Mouse (Mus musculus) liver, embryonic 14.5 days (tissue): ENCODE measurements around the gene Afg1l. TPM values are rescaled to one million over a fixed set of nuclear protein-coding genes. Genes with fewer than 3 reads are reported as not detected.

Experiments
- ATAC-seq: fragments of 200-750 bp; cut with Nextera tagmentation; 2 replicates; pipeline ENCODE4 v1.8.0; 2017; ENCODE audit warnings: moderate number of reproducible peaks, mild to moderate bottlenecking, moderate library complexity; ENCODE audit not compliant: insufficient read depth
- DNase-seq, 3 experiments: peaks; one replicate each; pipeline ENCODE4 v3.0.0-alpha.2; 2012 to 2013; ENCODE audit warnings: low read depth in 3 of 3, low spot score in 3 of 3
- H3K27ac ChIP-seq: fragments of 300-500 bp; sonication (generic); 2 replicates; pipeline ENCODE4 v1.5.1; 2014; ENCODE audit warnings: moderate library complexity, mild to moderate bottlenecking, control low read depth, inconsistent platforms
- H3K27me3 ChIP-seq: fragments of 300-500 bp; sonication (generic); 2 replicates; pipeline ENCODE4 v1.6.1; 2014; ENCODE audit warnings: mild to moderate bottlenecking, low read length, moderate library complexity; ENCODE audit not compliant: control insufficient read depth, insufficient read depth
- H3K36me3 ChIP-seq: fragments of 300-500 bp; sonication (generic); replicated peaks from 2 replicates; pipeline ENCODE4 v1.6.1; 2014; ENCODE audit warnings: low read depth; ENCODE audit not compliant: control insufficient read depth, insufficient read depth
- H3K4me1 ChIP-seq, 2 experiments: fragments of 200-500 bp in 1 of 2; fragments of 300-500 bp in 1 of 2; sonication (generic) in 1 of 2; replicated peaks; 2 replicates each; pipeline ENCODE4 v1.6.1; 2012 to 2014; ENCODE audit warnings: antibody characterized with exemption in 1 of 2, inconsistent platforms in 1 of 2, low read length in 1 of 2; ENCODE audit not compliant: control insufficient read depth in 2 of 2, insufficient read depth in 2 of 2
- H3K4me2 ChIP-seq: fragments of 300-500 bp; sonication (generic); 2 replicates; pipeline ENCODE4 v1.6.1; 2014; ENCODE audit warnings: low read depth, mild to moderate bottlenecking, control low read depth, moderate library complexity
- H3K4me3 ChIP-seq, 2 experiments: fragments of 200-500 bp in 1 of 2; fragments of 300-500 bp in 1 of 2; sonication (generic) in 1 of 2; 2 replicates each; pipeline ENCODE4 v1.5.1; 2012 to 2014; ENCODE audit warnings: low read depth in 2 of 2, low read length in 2 of 2, mild to moderate bottlenecking in 2 of 2, control low read depth in 1 of 2, inconsistent platforms in 1 of 2, moderate library complexity in 1 of 2; ENCODE audit not compliant: insufficient read depth in 1 of 2
- H3K9ac ChIP-seq: fragments of 300-500 bp; sonication (generic); replicated peaks from 2 replicates; pipeline ENCODE4 v1.6.1; 2014; ENCODE audit warnings: mild to moderate bottlenecking, control low read depth, moderate library complexity
- H3K9me3 ChIP-seq: fragments of 300-500 bp; sonication (generic); 2 replicates; pipeline ENCODE4 v1.6.1; 2016; ENCODE audit warnings: low read length, mixed read lengths; ENCODE audit not compliant: control insufficient read depth
- CTCF ChIP-seq: IDR thresholded peaks from 2 replicates; pipeline ENCODE4 v1.5.1; 2016; ENCODE audit warnings: antibody characterized with exemption, low read depth, control low read depth
- EP300 ChIP-seq: IDR thresholded peaks from 2 replicates; pipeline ENCODE4 v1.6.1; 2016; ENCODE audit warnings: antibody characterized with exemption, low read depth
- WGBS: fragments of 180-500 bp; shearing (Covaris S2); extraction: QIAGEN DNeasy Blood & Tissue Kit; methylation state at CpG from one replicate; pipeline ENCODE4 v1.1.7; 2014; ENCODE audit not compliant: insufficient replicate concordance; 5-methylcytosine and 5-hydroxymethylcytosine counted together
- polyA plus RNA-seq, 2 experiments: library from polyadenylated mRNA; depleted of rRNA in 1 of 2; stranded (reverse) in 1 of 2; unstranded in 1 of 2; fragments of >200 nt; fragmentation: Nextera tagmentation in 1 of 2; extraction: Ambion mirVana in 1 of 2; gene quantifications; 2 replicates each; pipeline versions ENCODE4 v1.2.1 to v1.2.3; 2012 to 2014

The Afg1l gene
- polyA plus RNA-seq, 2 experiments = 1.8 to 2.2 TPM

DNA sequence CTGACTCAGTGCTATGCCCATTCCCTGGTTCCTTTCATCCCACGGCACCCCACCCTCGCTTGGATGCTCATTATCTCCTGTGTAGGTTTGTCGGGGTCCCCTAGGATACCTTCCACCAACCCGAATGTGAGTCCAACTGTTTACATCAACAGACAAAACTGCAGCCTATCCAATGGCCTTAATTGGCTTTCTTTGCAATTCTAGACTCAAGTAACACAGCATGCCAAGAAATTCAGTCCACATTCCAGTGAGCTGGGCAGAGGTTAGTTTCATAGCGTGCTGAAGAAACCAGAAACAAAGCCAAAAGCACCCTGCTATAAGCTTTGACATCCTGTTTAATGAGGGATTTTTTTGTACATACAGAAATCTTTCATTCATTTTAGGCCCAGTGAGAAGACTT, 22.4 kb downstream of the Afg1l start:
- Histone ChIP-seq H3K4me1 (no peaks in the 10 kb centered on the region), H3K36me3 (no peaks in the 10 kb centered on the region), H3K9ac (no peak overlapping the region), H3K27ac (no peak overlapping the region), H3K9me3 (no peaks in the 10 kb centered on the region), H3K27me3 (no peaks in the 10 kb centered on the region), H3K4me3 (no peak overlapping the region), H3K4me2 (no peak overlapping the region)
- 70% methylated on average over 5 of the region's 5 CpGs for WGBS
- TF ChIP-seq CTCF = no peak
- TF ChIP-seq EP300 = no peak
- DNase-seq = no peak
- ATAC-seq = no peak

DNA sequence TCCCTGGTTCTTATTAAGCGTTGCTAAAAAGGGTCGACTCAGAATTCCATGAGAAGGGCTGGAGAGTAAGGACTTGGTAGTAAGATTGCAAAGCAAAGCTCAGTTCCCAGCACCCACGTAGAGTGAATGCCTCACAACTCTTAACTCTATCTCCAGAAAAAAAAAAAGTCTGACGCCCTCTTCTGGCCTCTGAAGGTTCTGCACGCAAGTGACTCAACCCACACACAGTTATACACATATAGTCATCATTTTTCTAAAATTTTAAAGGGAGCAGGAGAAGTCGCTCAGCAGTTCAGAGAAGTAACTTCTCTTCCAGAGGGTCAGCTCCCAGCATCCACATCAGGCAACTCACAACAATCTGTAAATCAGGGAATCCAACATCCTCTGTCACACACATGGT, 23.7 kb downstream of the Afg1l start:
- TF ChIP-seq CTCF = no peak; the same call in 1 of the 2 replicates
- 72% methylated on average over 6 of the region's 6 CpGs for WGBS

DNA sequence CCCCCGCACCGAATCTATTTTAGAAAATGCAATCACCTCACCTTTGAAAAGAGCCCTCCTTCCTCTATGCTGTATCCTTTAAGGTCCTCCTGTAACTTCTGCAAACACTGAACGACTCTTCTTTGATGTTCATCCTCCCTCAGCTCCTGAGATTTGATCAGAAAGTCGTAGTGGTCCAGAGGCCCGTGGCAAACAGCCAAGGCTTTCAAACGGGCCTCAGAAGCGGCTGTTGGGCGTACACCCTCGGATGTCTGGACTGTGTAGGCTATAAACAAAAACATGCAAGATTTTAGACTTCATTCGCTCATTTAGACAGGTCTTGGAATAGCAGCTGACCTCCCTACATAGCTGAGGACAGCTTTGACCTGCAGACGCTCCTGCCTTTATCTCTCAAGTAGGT, 24.1 kb downstream of the Afg1l start:
- WGBS = 69% methylated on average over 11 of the region's 11 CpGs
- Histone ChIP-seq H3K4me3 (no peak overlapping the region), H3K9ac (no peak overlapping the region), H3K36me3 (no peaks in the 10 kb centered on the region), H3K4me1 (no peaks in the 10 kb centered on the region), H3K27me3 (no peaks in the 10 kb centered on the region), H3K27ac (no peak overlapping the region), H3K4me2 (no peak overlapping the region), H3K9me3 (no peaks in the 10 kb centered on the region)
- no peak for DNase-seq
- ATAC-seq = no peak
- TF ChIP-seq CTCF (no peak), EP300 (no peak)

More for the DNA sequence above, 23.7 kb downstream of the Afg1l start:
- Histone ChIP-seq H3K4me2 (no peak overlapping the region), H3K27ac (no peak overlapping the region), H3K9me3 (no peaks in the 10 kb centered on the region), H3K4me3 (no peak overlapping the region), H3K4me1 (no peaks in the 10 kb centered on the region), H3K27me3 (no peaks in the 10 kb centered on the region), H3K9ac (no peak overlapping the region), H3K36me3 (no peaks in the 10 kb centered on the region)
- no peak for ATAC-seq
- DNase-seq = no peak

DNA sequence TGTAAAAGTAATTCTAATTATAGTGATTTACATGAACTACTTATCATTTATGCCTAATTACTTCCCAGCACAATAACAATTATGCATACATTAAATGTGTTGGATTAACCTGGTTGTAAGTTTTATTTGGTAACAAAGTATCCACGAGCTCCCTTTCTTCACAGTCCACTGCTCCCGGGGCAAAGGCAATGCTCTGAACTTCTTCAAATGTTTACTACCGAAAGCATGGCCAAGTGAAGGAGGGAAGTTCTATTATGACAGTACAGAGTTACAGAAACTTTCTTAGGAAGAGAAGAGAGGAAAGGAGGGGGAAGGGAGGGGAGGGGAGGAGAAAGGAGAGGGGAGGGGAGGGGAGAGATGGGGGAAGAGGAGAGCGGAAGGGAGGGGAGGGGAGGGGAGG, 28.7 kb downstream of the Afg1l start:
- TF ChIP-seq CTCF (no peak), EP300 (no peak)
- H3K27me3 ChIP-seq = no peaks in the 10 kb centered on the region
- no peak overlapping the region for H3K9ac ChIP-seq
- DNase-seq = no peak
- H3K4me3 ChIP-seq = no peak overlapping the region
- WGBS = 59% methylated on average over 3 of the region's 4 CpGs
- no peaks in the 10 kb centered on the region for H3K9me3 ChIP-seq
- H3K4me2 ChIP-seq = no peak overlapping the region
- H3K36me3 ChIP-seq = no peaks in the 10 kb centered on the region
- H3K27ac ChIP-seq = no peak overlapping the region
- no peak for ATAC-seq
- H3K4me1 ChIP-seq = no peaks in the 10 kb centered on the region

DNA sequence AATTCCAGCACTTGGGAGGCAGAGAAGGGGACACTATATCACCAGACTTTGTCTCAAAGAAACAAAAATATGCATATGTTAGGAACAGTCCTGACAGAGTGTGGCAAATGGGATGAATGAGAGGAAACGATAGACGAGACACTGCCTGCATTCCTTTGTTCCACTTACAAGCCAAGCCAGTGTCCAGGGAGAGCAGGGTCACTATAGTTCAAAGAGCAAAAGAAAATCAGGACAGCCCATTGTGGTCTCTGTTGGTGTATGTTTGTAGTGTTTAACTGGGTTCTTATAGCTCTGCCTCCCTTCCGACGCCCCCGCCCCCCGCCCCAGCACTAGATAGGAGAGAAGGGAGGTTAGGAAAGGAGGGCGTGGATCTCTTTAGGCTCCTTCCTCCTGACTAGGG, 30.0 kb downstream of the Afg1l start:
- Histone ChIP-seq H3K27me3 (no peaks in the 10 kb centered on the region), H3K4me3 (no peak overlapping the region), H3K9me3 (no peaks in the 10 kb centered on the region), H3K4me2 (no peak overlapping the region), H3K9ac (no peak overlapping the region), H3K27ac (no peak overlapping the region), H3K4me1 (no peaks in the 10 kb centered on the region), H3K36me3 (no peaks in the 10 kb centered on the region)
- no peak for DNase-seq
- TF ChIP-seq EP300 = no peak
- TF ChIP-seq CTCF = no peak
- 77% methylated on average over 7 of the region's 7 CpGs for WGBS
- no peak for ATAC-seq

DNA sequence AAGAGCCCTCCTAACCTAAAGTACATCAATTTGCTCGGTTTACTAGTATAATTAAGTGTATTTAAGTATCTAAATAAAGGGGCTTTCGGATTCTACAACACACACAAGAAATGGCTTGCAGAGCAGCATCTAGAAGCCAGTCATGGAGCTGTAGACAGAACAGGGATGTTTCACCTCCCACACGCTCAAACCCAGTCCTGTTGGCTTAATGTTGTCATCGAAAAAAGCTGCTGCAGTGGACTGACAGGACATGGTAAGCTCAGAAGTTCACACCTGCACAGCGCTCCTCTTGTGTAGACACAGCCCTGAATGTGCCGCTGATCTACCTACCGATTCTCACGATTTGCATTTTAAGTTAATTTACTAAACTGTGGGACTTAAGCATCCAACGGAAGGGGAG, 32.2 kb downstream of the Afg1l start:
- Histone ChIP-seq H3K36me3 (no peaks in the 10 kb centered on the region), H3K4me1 (no peaks in the 10 kb centered on the region), H3K9ac (no peak overlapping the region), H3K4me2 (no peak overlapping the region), H3K9me3 (no peaks in the 10 kb centered on the region), H3K27ac (no peak overlapping the region), H3K4me3 (no peak overlapping the region), H3K27me3 (no peaks in the 10 kb centered on the region)
- TF ChIP-seq CTCF = no peak
- no peak for TF ChIP-seq EP300
- 56% methylated on average over 9 of the region's 9 CpGs for WGBS
- no peak for ATAC-seq
- no peak for DNase-seq
